Mouse (Mus musculus) limb, embryonic 11.5 days (tissue): ENCODE measurements around the gene Phactr1. TPM values are rescaled to one million over a fixed set of nuclear protein-coding genes. Genes with fewer than 3 reads are reported as not detected.

Source experiments
- ATAC-seq: fragments of 200-750 bp; cut with Nextera tagmentation; 2 replicates; pipeline ENCODE4 v1.8.0; 2017; ENCODE audit warnings: low read depth; ENCODE audit not compliant: insufficient number of reproducible peaks, low FRiP score, low TSS enrichment
- DNase-seq: peaks from one replicate; pipeline ENCODE4 v3.0.0-alpha.2; 2015; ENCODE audit warnings: low spot score
- H3K27ac ChIP-seq: fragments of 300-500 bp; sonication (generic); replicated peaks from 2 replicates; pipeline ENCODE4 v1.5.1; 2014; ENCODE audit warnings: low read depth, mild to moderate bottlenecking, low read length
- H3K27me3 ChIP-seq: fragments of 300-500 bp; sonication (generic); 2 replicates; pipeline ENCODE4 v1.6.1; 2014; ENCODE audit warnings: mild to moderate bottlenecking, low read length, mixed read lengths; ENCODE audit not compliant: control insufficient read depth, insufficient read depth
- H3K36me3 ChIP-seq: fragments of 300-500 bp; sonication (generic); 2 replicates; pipeline ENCODE4 v1.6.1; 2014; ENCODE audit warnings: mild to moderate bottlenecking, low read length, moderate library complexity, mixed read lengths; ENCODE audit not compliant: control insufficient read depth, insufficient read depth
- H3K4me1 ChIP-seq: fragments of 300-500 bp; sonication (generic); 2 replicates; pipeline ENCODE4 v1.6.1; 2014; ENCODE audit warnings: low read length, mixed read lengths; ENCODE audit not compliant: control insufficient read depth, insufficient read depth
- H3K4me2 ChIP-seq: fragments of 300-500 bp; sonication (generic); 2 replicates; pipeline ENCODE4 v1.6.1; 2014; ENCODE audit warnings: low read depth, mild to moderate bottlenecking, moderate library complexity; ENCODE audit not compliant: severe bottlenecking
- H3K4me3 ChIP-seq: fragments of 300-500 bp; sonication (generic); 2 replicates; pipeline ENCODE4 v1.5.1; 2014; ENCODE audit warnings: low read depth, low read length
- H3K9ac ChIP-seq: fragments of 300-500 bp; sonication (generic); 2 replicates; pipeline ENCODE4 v1.6.1; 2014; ENCODE audit warnings: mild to moderate bottlenecking, low read length
- H3K9me3 ChIP-seq: fragments of 300-500 bp; sonication (generic); 2 replicates; pipeline ENCODE4 v1.6.1; 2016; ENCODE audit warnings: low read length; ENCODE audit not compliant: control insufficient read depth
- WGBS: fragments of 180-500 bp; shearing (Covaris S2); extraction: QIAGEN DNeasy Blood & Tissue Kit; methylation state at CpG from one replicate; pipeline ENCODE4 v1.1.7; 2014; 5-methylcytosine and 5-hydroxymethylcytosine counted together
- polyA plus RNA-seq: library from polyadenylated mRNA; unstranded; fragments of >200 nt; fragmentation: Nextera tagmentation; extraction: Ambion mirVana; gene quantifications from 2 replicates; pipeline ENCODE4 v1.2.1, GENCODE M21; 2014

Phactr1 gene
- polyA plus RNA-seq, 1 experiment from 2014 or later, result 5.4 TPM

DNA sequence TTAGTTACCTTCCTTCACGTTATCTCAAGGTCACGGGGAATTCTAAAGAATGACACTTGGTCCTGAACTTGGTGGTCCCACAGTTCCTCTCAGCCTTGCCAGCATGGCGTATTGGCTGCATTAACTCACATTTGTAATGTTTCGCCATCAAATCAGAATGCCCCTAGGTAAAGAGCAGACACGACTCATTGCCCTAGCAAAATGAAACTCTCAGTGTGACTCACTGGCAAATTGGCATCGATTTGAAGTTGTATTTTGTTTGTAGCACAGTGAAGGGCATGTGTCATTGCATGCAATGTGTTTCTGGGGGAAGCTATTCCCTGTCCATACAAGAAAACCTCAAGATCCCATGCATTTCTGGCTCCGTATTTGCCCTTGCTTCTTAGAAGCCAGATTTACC lies 404.8 kb downstream of the Phactr1 start:
- no peaks in the 10 kb centered on the region for H3K4me1 ChIP-seq
- H3K4me2 ChIP-seq, result no peak overlapping the region
- no peaks in the 10 kb centered on the region for H3K9me3 ChIP-seq
- WGBS, result 86% methylated on average over 7 of the region's 7 CpGs
- H3K9ac ChIP-seq, result no peak overlapping the region
- H3K36me3 ChIP-seq, result no peaks in the 10 kb centered on the region
- ATAC-seq, result no peak
- DNase-seq, result no peak
- no peak overlapping the region for H3K27ac ChIP-seq
- no peaks in the 10 kb centered on the region for H3K27me3 ChIP-seq
- H3K4me3 ChIP-seq, result no peak overlapping the region

DNA sequence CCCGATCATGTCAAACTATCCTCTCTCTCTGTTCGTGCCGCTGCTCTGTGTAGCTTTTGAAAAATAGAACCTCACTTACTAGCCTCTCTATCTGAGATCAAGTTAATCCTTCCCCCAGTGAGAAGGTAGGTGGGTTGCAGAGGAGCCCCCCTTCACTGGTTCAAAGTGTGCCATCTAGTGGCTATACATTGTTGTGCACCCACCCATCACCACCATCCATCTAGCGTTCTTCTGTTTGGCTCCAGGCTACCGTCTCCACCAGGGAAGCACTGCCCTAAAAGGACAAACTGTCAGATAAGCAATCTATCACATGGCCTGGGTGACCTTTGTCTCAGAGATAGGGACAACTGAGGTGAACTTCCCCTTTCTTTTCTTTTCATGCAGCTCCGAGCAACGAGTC lies 413.9 kb downstream of the Phactr1 start:
- Histone ChIP-seq H3K4me2 (no peak overlapping the region), H3K27ac (no peak overlapping the region), H3K9ac (no peak overlapping the region), H3K4me1 (no peaks in the 10 kb centered on the region), H3K36me3 (no peaks in the 10 kb centered on the region), H3K27me3 (no peaks in the 10 kb centered on the region), H3K4me3 (no peak overlapping the region), H3K9me3 (no peaks in the 10 kb centered on the region)
- DNase-seq (peak; percentile 62), ATAC-seq (no peak)
- WGBS, result 57% methylated on average over 7 of the region's 7 CpGs

DNA sequence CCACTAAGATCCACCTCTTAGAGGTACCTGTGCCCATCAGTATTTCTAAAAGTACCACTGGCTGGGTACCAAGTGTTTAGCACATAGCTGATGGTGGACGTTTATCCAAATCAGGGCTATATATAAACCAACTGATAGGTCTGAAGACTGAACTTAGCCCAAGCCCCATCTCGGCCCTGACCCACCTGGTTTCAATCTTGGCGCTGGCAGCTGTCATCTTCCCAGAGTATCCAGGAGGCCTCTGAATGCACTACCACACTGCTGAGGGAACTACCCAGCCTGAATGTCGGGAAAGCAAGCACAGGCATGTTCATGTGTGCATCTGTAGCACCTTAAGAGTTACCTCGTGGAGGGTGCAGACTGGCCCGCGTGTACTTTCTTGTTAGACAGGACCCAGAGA lies 422.5 kb downstream of the Phactr1 start:
- 75% methylated on average over 7 of the region's 7 CpGs for WGBS
- no peaks in the 10 kb centered on the region for H3K4me1 ChIP-seq
- no peak overlapping the region for H3K27ac ChIP-seq
- H3K4me3 ChIP-seq, result no peak overlapping the region
- H3K36me3 ChIP-seq, result no peaks in the 10 kb centered on the region
- ATAC-seq (no peak), DNase-seq (no peak)
- no peak overlapping the region for H3K4me2 ChIP-seq
- H3K27me3 ChIP-seq, result no peaks in the 10 kb centered on the region
- no peaks in the 10 kb centered on the region for H3K9me3 ChIP-seq
- H3K9ac ChIP-seq, result no peak overlapping the region

DNA sequence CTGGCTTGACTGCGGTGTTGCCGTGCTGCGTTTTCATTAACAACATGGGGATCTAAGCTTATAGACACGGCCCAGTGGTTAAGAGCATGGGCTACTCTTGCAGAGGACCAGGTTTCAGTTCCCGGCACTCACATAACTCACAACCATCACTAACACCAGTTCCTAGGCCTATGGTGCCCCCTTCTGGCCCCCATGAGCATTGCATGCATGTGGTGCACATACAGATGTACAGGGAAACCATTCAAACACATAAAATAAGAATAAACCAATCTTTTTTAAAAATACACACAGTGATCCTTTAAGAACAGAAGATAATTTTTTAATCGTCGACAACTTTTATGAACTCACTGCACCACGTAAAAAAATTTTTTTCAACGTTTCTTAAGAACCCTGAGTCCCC lies 424.1 kb downstream of the Phactr1 start:
- Histone ChIP-seq H3K36me3 (no peaks in the 10 kb centered on the region), H3K4me3 (no peak overlapping the region), H3K4me2 (no peak overlapping the region), H3K9me3 (no peaks in the 10 kb centered on the region), H3K4me1 (no peaks in the 10 kb centered on the region), H3K27me3 (no peaks in the 10 kb centered on the region), H3K27ac (no peak overlapping the region), H3K9ac (no peak overlapping the region)
- DNase-seq (no peak), ATAC-seq (no peak)
- WGBS, result 91% methylated on average over 9 of the region's 9 CpGs

DNA sequence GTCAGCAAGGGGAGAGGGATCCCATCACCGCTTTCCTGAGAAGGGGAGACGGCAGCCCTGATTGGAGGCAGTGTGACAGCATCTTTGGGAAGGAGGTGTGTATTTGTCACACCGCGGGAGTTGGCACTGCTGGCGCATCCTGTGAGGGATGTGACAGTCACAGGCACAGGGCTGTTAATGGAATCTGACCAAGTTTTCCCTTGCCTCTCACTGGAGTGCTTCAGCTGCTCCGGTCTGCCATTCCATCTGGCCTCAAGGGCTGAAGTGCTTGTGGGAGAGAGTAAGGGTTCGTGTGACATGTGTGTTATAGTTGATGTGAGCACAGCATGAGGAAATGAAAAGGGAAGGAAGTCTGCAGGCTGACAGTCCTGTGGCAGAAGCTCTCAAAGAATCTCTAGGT lies 431.9 kb downstream of the Phactr1 start:
- 69% methylated on average over 7 of the region's 7 CpGs for WGBS
- Histone ChIP-seq H3K9ac (no peak overlapping the region), H3K4me1 (no peaks in the 10 kb centered on the region), H3K4me3 (no peak overlapping the region), H3K27ac (no peak overlapping the region), H3K36me3 (no peaks in the 10 kb centered on the region), H3K27me3 (no peaks in the 10 kb centered on the region), H3K4me2 (no peak overlapping the region), H3K9me3 (no peaks in the 10 kb centered on the region)
- ATAC-seq (no peak), DNase-seq (no peak)

DNA sequence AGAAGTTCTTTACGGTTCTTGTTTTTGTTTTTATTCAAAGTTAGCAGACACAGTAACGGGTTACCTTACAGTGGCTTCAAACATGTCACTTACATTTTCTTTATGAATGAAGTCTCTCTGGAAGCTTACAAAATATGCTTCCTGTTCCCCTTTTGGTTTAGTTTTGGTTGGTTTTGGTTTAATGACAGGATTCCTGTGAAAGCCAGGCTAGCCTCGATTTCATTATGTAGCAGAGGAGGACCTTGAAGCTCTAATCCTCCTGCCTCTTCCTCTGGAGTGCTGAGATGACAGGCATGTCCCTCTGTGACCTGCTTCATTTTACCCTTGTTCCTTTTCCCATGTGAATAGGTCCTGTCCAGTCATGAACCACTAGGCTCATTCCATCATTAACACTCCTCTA lies 432.3 kb downstream of the Phactr1 start:
- WGBS, result 81% methylated on average over 3 of the region's 3 CpGs
- no peaks in the 10 kb centered on the region for H3K36me3 ChIP-seq
- no peaks in the 10 kb centered on the region for H3K27me3 ChIP-seq
- H3K9me3 ChIP-seq, result no peaks in the 10 kb centered on the region
- H3K27ac ChIP-seq, result no peak overlapping the region
- no peak overlapping the region for H3K4me3 ChIP-seq
- H3K4me1 ChIP-seq, result no peaks in the 10 kb centered on the region
- ATAC-seq, result no peak
- no peak overlapping the region for H3K4me2 ChIP-seq
- no peak overlapping the region for H3K9ac ChIP-seq
- no peak for DNase-seq

DNA sequence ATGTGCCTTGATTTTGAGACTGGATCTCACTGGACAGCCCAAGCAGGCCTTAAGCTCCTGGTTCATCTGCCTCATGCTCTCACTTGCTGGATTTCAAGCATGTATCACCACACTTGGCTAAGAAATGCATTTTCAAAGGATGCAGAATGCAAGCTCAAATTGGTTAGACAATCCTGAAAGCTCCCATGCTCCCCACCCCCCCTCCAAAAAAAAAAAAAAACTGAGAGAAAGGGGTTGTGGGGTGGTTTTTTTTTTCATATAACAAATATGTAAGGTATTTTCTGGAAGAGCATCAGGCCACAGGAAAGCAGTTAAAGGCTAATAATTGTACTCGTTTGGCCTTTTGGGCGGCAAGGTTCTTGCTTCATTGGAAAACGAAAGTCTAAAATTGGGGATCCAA lies 432.7 kb downstream of the Phactr1 start:
- DNase-seq (no peak), ATAC-seq (no peak)
- Histone ChIP-seq H3K4me1 (no peaks in the 10 kb centered on the region), H3K9ac (no peak overlapping the region), H3K4me3 (no peak overlapping the region), H3K9me3 (no peaks in the 10 kb centered on the region), H3K27ac (no peak overlapping the region), H3K36me3 (no peaks in the 10 kb centered on the region), H3K4me2 (no peak overlapping the region), H3K27me3 (no peaks in the 10 kb centered on the region)
- 94% methylated on average over 3 of the region's 3 CpGs for WGBS

DNA sequence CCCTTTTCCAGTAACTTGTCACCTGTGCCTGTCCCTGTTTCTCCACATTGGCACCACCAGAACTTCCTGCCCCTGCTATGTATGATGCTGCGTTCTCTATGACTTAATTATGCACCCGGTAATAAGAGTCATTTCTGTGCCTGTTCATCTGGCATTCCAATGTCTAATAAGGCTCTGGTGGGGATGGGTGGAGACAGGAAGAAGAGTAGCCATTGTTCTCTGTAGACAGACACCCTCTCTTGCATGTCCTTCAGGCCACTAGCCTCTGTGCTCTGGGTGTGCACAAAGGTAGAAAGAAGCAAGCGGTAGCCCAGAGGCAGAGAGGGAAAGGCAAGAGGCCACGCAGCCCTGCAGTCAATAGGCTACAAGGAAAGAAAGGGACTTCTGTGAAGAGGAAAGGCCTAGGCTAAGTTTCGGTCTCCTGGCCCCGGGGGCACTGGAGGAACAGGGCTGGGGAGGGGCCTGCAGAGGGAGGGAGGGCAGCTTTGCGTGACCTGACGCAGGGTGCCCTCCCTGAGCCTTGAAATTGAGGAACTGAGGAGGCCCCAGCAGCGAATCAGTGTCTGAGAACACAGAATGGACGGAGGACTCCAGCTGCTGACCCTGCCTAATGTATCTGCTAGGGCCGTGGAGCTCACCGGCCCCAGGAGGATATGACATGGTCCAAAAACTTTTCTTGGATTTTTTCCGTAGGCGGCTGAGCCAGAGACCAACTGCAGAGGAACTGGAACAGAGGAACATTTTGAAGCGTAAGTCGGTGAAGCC lies 442.1 kb downstream of the Phactr1 start:
- Histone ChIP-seq H3K27ac (no peak overlapping the region), H3K9me3 (no peaks in the 10 kb centered on the region), H3K27me3 (no peaks in the 10 kb centered on the region), H3K36me3 (no peaks in the 10 kb centered on the region), H3K4me1 (0 out of 2 replicates have a peak, but pooled peaks cover 5% of the 10 kb centered on the region), H3K9ac (no peak overlapping the region), H3K4me2 (no peak overlapping the region), H3K4me3 (no peak overlapping the region)
- DNase-seq (no peak), ATAC-seq (no peak)
- 80% methylated on average over 16 of the region's 16 CpGs for WGBS
